Mouse (Mus musculus): ENCODE measurements at regions not wholly inside any gene's neighbourhood (a gene's known extent, or its start where the extent isn't known, plus 50 kb on each side); places are given as distances from the start of the nearest gene placed in this dataset.

DNA sequence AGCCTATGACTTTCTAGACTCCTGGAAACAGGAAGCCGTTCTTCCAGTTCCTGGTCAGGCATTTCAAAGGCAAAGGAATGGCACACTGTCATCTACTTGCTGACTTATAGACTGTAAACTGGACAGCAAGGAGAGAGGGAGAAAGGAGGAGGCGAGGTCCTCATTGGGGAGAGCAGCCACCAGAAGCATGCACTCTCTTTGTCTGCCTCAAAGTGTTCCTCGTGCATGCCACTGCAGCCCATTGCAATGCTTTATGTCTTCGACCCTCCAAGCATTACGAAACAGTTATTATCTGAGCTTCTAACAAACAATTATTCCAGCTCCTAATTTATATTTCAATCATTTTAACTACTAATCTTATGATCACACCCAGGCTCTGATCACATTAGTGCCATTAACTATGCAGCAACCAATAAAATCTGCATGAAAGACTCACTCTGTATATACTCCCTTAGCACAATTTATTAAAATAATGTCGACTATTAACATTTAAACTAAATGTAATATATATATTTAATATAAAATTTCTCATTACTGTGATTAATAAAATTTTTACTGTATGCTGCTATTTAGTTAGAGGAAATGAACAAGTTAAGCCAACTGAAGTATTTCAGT, 417.1 kb downstream of the Meis1 start:
- TF ChIP-seq CTCF (IDR thresholded peaks at IDR 0.05; ENCODE audit: borderline replicate concordance, control insufficient read depth, extremely low read depth, insufficient read depth, low read length, poor library complexity) (no peak), POLR2A (IDR thresholded peaks at IDR 0.05; ENCODE audit: control insufficient read depth, extremely low read depth, insufficient read depth, low read length, poor library complexity) (no peak)
